Mouse (Mus musculus) embryonic facial prominence, embryonic 11.5 days (tissue): ENCODE measurements around the gene Clcc1. TPM values are rescaled to one million over a fixed set of nuclear protein-coding genes. Genes with fewer than 3 reads are reported as not detected.

ENCODE experiments used
- ATAC-seq: fragments of 200-750 bp; cut with Nextera tagmentation; replicated peaks from 2 replicates; pipeline ENCODE4 v1.8.0; 2017; ENCODE audit warnings: low read depth; ENCODE audit not compliant: insufficient number of reproducible peaks, low FRiP score, low TSS enrichment
- DNase-seq: peaks from one replicate; pipeline ENCODE4 v3.0.0-alpha.2; 2015; ENCODE audit warnings: low spot score
- H3K27ac ChIP-seq: fragments of 300-500 bp; sonication (generic); replicated peaks from 2 replicates; pipeline ENCODE4 v1.5.1; 2014; ENCODE audit warnings: mild to moderate bottlenecking, low read depth, low read length, control low read depth
- H3K27me3 ChIP-seq: fragments of 300-500 bp; sonication (generic); 2 replicates; pipeline ENCODE4 v1.6.1; 2014; ENCODE audit warnings: mild to moderate bottlenecking, low read length, moderate library complexity, mixed read lengths; ENCODE audit not compliant: control insufficient read depth, insufficient read depth
- H3K36me3 ChIP-seq: fragments of 300-500 bp; sonication (generic); replicated peaks from 2 replicates; pipeline ENCODE4 v1.6.1; 2014; ENCODE audit warnings: low read depth, mild to moderate bottlenecking, low read length, moderate library complexity, mixed read lengths; ENCODE audit not compliant: control insufficient read depth, insufficient read depth
- H3K4me1 ChIP-seq: fragments of 300-500 bp; sonication (generic); 2 replicates; pipeline ENCODE4 v1.6.1; 2014; ENCODE audit warnings: low read length, mixed read lengths; ENCODE audit not compliant: control insufficient read depth, insufficient read depth
- H3K4me2 ChIP-seq: fragments of 300-500 bp; sonication (generic); 2 replicates; pipeline ENCODE4 v1.6.1; 2014; ENCODE audit warnings: low read depth, mild to moderate bottlenecking, control low read depth, low read length, moderate library complexity
- H3K4me3 ChIP-seq: fragments of 300-500 bp; sonication (generic); 2 replicates; pipeline ENCODE4 v1.5.1; 2014; ENCODE audit warnings: low read depth, low read length, control low read depth
- H3K9ac ChIP-seq: fragments of 300-500 bp; sonication (generic); replicated peaks from 2 replicates; pipeline ENCODE4 v1.6.1; 2014; ENCODE audit warnings: mild to moderate bottlenecking, control low read depth, low read length
- H3K9me3 ChIP-seq: fragments of 300-500 bp; sonication (generic); replicated peaks from 2 replicates; pipeline ENCODE4 v1.6.1; 2016; ENCODE audit warnings: mild to moderate bottlenecking, low read length, inconsistent platforms, mixed read lengths; ENCODE audit not compliant: control insufficient read depth
- WGBS: fragments of 180-500 bp; shearing (Covaris S2); extraction: QIAGEN DNeasy Blood & Tissue Kit; methylation state at CpG from one replicate; pipeline ENCODE4 v1.1.7; 2014; 5-methylcytosine and 5-hydroxymethylcytosine counted together
- polyA plus RNA-seq: library from polyadenylated mRNA; unstranded; fragments of >200 nt; fragmentation: Nextera tagmentation; extraction: Ambion mirVana; gene quantifications from 2 replicates; pipeline ENCODE4 v1.2.1, GENCODE M21; 2014

Gene Clcc1
- polyA plus RNA-seq, 1 experiment from 2014 or later, result 73.2 TPM

- H3K36me3 ChIP-seq, result no peaks in the 10 kb centered on the region; the same call in none of the 2 replicates
- 95% methylated on average over 8 of the region's 8 CpGs for WGBS
- DNase-seq, result no peak
- ATAC-seq, result no peak
- H3K4me3 ChIP-seq, result no peak overlapping the region
- no peak overlapping the region for H3K4me2 ChIP-seq
- no peak overlapping the region for H3K9ac ChIP-seq
- no peaks in the 10 kb centered on the region for H3K27me3 ChIP-seq
- H3K4me1 ChIP-seq, result no peaks in the 10 kb centered on the region
- H3K9me3 ChIP-seq, result no peaks in the 10 kb centered on the region
- no peak overlapping the region for H3K27ac ChIP-seq
Observed at GRCm38 (mm10) chr3:108702789-108703188, 49.1 kb downstream of the Clcc1 start.

- H3K27ac ChIP-seq, result no peak overlapping the region
- ATAC-seq, result no peak
- H3K4me3 ChIP-seq, result no peak overlapping the region
- H3K9ac ChIP-seq, result no peak overlapping the region
- no peaks in the 10 kb centered on the region for H3K27me3 ChIP-seq
- H3K4me1 ChIP-seq, result no peaks in the 10 kb centered on the region
- DNase-seq, result no peak
- H3K4me2 ChIP-seq, result no peak overlapping the region
- H3K9me3 ChIP-seq, result no peaks in the 10 kb centered on the region
- no peaks in the 10 kb centered on the region for H3K36me3 ChIP-seq
- 85% methylated on average over 5 of the region's 5 CpGs for WGBS
Observed at GRCm38 (mm10) chr3:108711296-108711695, 57.6 kb downstream of the Clcc1 start.

- Histone ChIP-seq H3K9ac (no peak overlapping the region), H3K27ac (no peak overlapping the region), H3K9me3 (no peaks in the 10 kb centered on the region), H3K36me3 (no peaks in the 10 kb centered on the region), H3K4me2 (no peak overlapping the region), H3K27me3 (no peaks in the 10 kb centered on the region), H3K4me3 (no peak overlapping the region), H3K4me1 (no peaks in the 10 kb centered on the region)
- ATAC-seq, result no peak
- WGBS, result 56% methylated on average over 3 of the region's 3 CpGs
- DNase-seq, result no peak
Observed at GRCm38 (mm10) chr3:108713065-108713675, 59.5 kb downstream of the Clcc1 start.

GRCm38 (mm10) chr3:108714837-108715236, 61.1 kb downstream of the Clcc1 start:
- H3K9me3 ChIP-seq, result no peaks in the 10 kb centered on the region
- no peak overlapping the region for H3K4me3 ChIP-seq
- no peaks in the 10 kb centered on the region for H3K36me3 ChIP-seq
- ATAC-seq (no peak), DNase-seq (no peak)
- 92% methylated on average over 4 of the region's 4 CpGs for WGBS
- no peak overlapping the region for H3K4me2 ChIP-seq
- no peak overlapping the region for H3K27ac ChIP-seq
- H3K9ac ChIP-seq, result no peak overlapping the region
- no peaks in the 10 kb centered on the region for H3K4me1 ChIP-seq
- H3K27me3 ChIP-seq, result no peaks in the 10 kb centered on the region

GRCm38 (mm10) chr3:108717896-108718502, 64.3 kb downstream of the Clcc1 start:
- Histone ChIP-seq H3K4me2 (no peak overlapping the region), H3K4me3 (no peak overlapping the region), H3K9me3 (no peaks in the 10 kb centered on the region), H3K36me3 (no peaks in the 10 kb centered on the region), H3K9ac (no peak overlapping the region), H3K4me1 (no peaks in the 10 kb centered on the region), H3K27ac (no peak overlapping the region), H3K27me3 (no peaks in the 10 kb centered on the region)
- 91% methylated on average over 3 of the region's 3 CpGs for WGBS
- DNase-seq, result no peak
- ATAC-seq, result no peak

GRCm38 (mm10) chr3:108719357-108719756, 65.6 kb downstream of the Clcc1 start:
- Histone ChIP-seq H3K4me3 (no peak overlapping the region), H3K9ac (no peak overlapping the region), H3K27ac (no peak overlapping the region), H3K36me3 (no peaks in the 10 kb centered on the region), H3K4me1 (no peaks in the 10 kb centered on the region), H3K4me2 (no peak overlapping the region), H3K27me3 (no peaks in the 10 kb centered on the region), H3K9me3 (no peaks in the 10 kb centered on the region)
- 93% methylated on average over 2 of the region's 2 CpGs for WGBS
- no peak for ATAC-seq
- DNase-seq, result no peak

DNA sequence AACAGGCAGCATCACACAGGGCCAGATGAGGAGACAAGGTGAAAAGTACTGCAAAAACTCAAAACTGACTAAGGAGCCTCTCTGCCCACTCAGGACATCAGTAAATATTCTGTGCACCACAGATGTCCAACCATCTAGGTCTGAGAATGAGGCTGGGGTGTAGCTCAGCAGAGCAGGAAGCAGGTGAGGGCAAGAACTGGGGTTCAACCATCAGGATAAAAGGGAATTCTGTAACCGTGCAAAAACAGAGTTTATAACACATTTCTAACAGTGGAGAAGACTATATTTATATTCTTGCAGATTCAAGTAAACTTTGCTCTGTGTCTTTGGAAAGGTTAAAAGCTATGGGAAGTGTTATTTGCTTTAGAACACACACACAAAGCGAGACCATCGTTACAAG, 66.0 kb downstream of the Clcc1 start:
- Histone ChIP-seq H3K36me3 (no peaks in the 10 kb centered on the region), H3K27me3 (no peaks in the 10 kb centered on the region), H3K27ac (no peak overlapping the region), H3K4me1 (no peaks in the 10 kb centered on the region), H3K9me3 (no peaks in the 10 kb centered on the region), H3K9ac (no peak overlapping the region), H3K4me2 (no peak overlapping the region), H3K4me3 (no peak overlapping the region)
- WGBS, result 91% methylated on average over 3 of the region's 3 CpGs
- DNase-seq, result no peak
- ATAC-seq, result no peak

- peak overlapping the region; percentile 84 for H3K9ac ChIP-seq
Observed at GRCm38 (mm10) chr3:108721076-108721991, 67.6 kb downstream of the Clcc1 start.

More at GRCm38 (mm10) chr3:108721076-108721991, 67.6 kb downstream of the Clcc1 start:
- Histone ChIP-seq H3K4me2 (peak overlapping the region; percentile 62), H3K9me3 (no peaks in the 10 kb centered on the region), H3K4me1 (no peaks in the 10 kb centered on the region), H3K27me3 (no peaks in the 10 kb centered on the region), H3K27ac (peak overlapping the region; percentile 95), H3K4me3 (peak overlapping the region; percentile 73), H3K36me3 (no peaks in the 10 kb centered on the region)
- DNase-seq (peak; percentile 73), ATAC-seq (no peak; the same call in 1 of the 2 replicates)
- under 1% methylated on average over 44 of the region's 44 CpGs for WGBS
